7 mouse cellular contexts compared by ENCODE assay signal in the genomic region with DNA sequence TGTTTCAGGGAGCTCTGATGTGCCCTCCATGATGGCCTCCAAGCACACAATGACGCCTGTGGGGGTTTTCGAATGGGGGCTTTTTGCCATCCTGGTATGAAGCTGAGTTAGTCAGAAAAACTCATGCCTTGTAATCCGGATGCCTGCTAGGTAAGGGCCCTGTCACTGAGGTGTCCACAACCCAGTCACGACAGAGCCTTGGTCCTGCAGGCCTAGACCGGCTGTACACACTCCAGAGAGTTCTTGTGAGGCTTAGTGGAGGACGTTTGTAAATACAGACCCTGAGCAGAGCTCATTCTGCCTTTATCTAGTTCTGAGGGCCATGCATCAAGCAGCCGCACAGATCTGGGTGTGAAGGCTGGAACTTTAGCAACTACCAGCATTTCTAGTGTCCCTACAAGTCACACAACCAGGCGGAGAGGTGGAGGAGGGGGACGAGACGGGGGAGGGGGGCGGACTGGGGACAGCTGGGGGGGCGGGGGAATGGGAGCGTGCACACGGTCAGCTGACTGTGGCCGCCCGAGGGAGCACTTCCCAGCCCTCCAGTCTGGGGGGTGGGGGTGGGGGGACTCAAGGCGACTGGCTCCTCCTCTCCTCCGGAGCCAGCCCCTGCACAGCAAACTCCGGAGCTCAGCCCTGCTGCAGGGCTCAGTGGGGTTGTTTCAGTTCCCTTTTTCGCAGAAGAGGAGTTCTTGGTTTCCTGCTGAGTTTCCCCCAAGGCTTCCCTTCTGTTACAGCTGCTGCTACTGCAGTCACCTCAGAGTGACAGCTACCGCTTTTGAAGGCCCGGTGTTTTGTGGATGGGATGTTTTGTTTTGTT. TPM values are rescaled to one million over a fixed set of nuclear protein-coding genes. Genes with fewer than 3 reads are reported as not detected.
A peak's percentile ranks its signal among the peaks of the same experiment; 100 is the strongest.
DNase-seq lines count a peak whose midpoint lies in the region; ATAC-seq and TF ChIP-seq lines count a peak whose summit lies in the region.

No protein-coding gene starts in this region.

- no peaks in the 10 kb centered on the region for H3K9me3 ChIP-seq in limb, embryonic 11.5 days (ENCODE audit: control insufficient read depth, low read length)
- H3K9me3 ChIP-seq in midbrain, embryonic 12.5 days, result no peaks in the 10 kb centered on the region

- H3K27me3 ChIP-seq in limb, embryonic 11.5 days (ENCODE audit: control insufficient read depth, insufficient read depth, low read length), result no peaks in the 10 kb centered on the region
- no peaks in the 10 kb centered on the region for H3K27me3 ChIP-seq in midbrain, embryonic 12.5 days
- H3K27me3 ChIP-seq in small intestine, adult 2 months (ENCODE audit: control insufficient read depth, insufficient read depth, low read length), result no peaks in the 10 kb centered on the region

- peak; percentile 87 for ATAC-seq in limb, embryonic 11.5 days (ENCODE audit: insufficient number of reproducible peaks, low FRiP score, low TSS enrichment, low read depth)
- ATAC-seq in midbrain, embryonic 12.5 days (ENCODE audit: low FRiP score, low read depth), result peak; percentile 94

- H3K4me1 ChIP-seq in limb, embryonic 11.5 days (ENCODE audit: control insufficient read depth, insufficient read depth, low read length), result no peaks in the 10 kb centered on the region
- peaks cover 12% of the 10 kb centered on the region for H3K4me1 ChIP-seq in midbrain, embryonic 12.5 days
- H3K4me1 ChIP-seq in small intestine, adult 2 months (ENCODE audit: control insufficient read depth, insufficient read depth, insufficient read length, low read length), result peaks cover 3% of the 10 kb centered on the region; the same call in 1 of the 2 replicates

- H3K9ac ChIP-seq in limb, embryonic 11.5 days (ENCODE audit: low read length), result peak overlapping the region; percentile 41
- H3K9ac ChIP-seq in midbrain, embryonic 12.5 days (replicated peaks), result peak overlapping the region; percentile 31; the same call in 1 of the 2 replicates

- no peak overlapping the region for H3K4me3 ChIP-seq in limb, embryonic 11.5 days (ENCODE audit: low read depth, low read length)
- H3K4me3 ChIP-seq in midbrain, embryonic 12.5 days, result peak overlapping the region; percentile 24; the same call in 1 of the 2 replicates
- no peak overlapping the region for H3K4me3 ChIP-seq in small intestine, adult 2 months (ENCODE audit: low read depth, low read length)

- H3K36me3 ChIP-seq in limb, embryonic 11.5 days (ENCODE audit: control insufficient read depth, insufficient read depth, low read length), result no peaks in the 10 kb centered on the region
- H3K36me3 ChIP-seq in midbrain, embryonic 12.5 days, result no peaks in the 10 kb centered on the region
- no peaks in the 10 kb centered on the region for H3K36me3 ChIP-seq in small intestine, adult 2 months (ENCODE audit: control insufficient read depth, insufficient read depth, low read length)

- WGBS in limb, embryonic 11.5 days, result 9% methylated on average over 19 of the region's 22 CpGs
- WGBS in midbrain, embryonic 12.5 days, result 7% methylated on average over 19 of the region's 22 CpGs
- WGBS in small intestine, adult 2 months, result 18% methylated on average over 20 of the region's 22 CpGs

- peak overlapping the region; percentile 32 for H3K4me2 ChIP-seq in limb, embryonic 11.5 days (ENCODE audit: low read depth, severe bottlenecking)
- H3K4me2 ChIP-seq in midbrain, embryonic 12.5 days (replicated peaks), result peak overlapping the region; percentile 49

- no peak for TF ChIP-seq CTCF in small intestine, adult 2 months (IDR thresholded peaks at IDR 0.05; ENCODE audit: extremely low read depth, insufficient read length, insufficient replicate concordance, low read depth, low read length)

- H3K27ac ChIP-seq in limb, embryonic 11.5 days (replicated peaks; ENCODE audit: low read depth, low read length), result peak overlapping the region; percentile 82
- H3K27ac ChIP-seq in midbrain, embryonic 12.5 days (replicated peaks), result peak overlapping the region; percentile 73
- peak overlapping the region; percentile 78 for H3K27ac ChIP-seq in small intestine, adult 2 months (ENCODE audit: insufficient read depth, low read depth, low read length)

- peak; percentile 50; the same call in 1 of the 2 replicates for TF ChIP-seq POLR2A in small intestine, adult 2 months (IDR thresholded peaks at IDR 0.05; ENCODE audit: low read depth, low read length)

- DNase-seq in T-cell, adult 2 months (ENCODE audit: low spot score), result peak; percentile 65
- peak; percentile 49 to 64 for DNase-seq in cerebellum, postnatal 14 days
- peak; percentile 73 for DNase-seq in gastrocnemius, postnatal 10 days
- peak; percentile 30 for DNase-seq in hindlimb bud, embryonic 11.5 days (ENCODE audit: extremely low spot score, low read depth, low spot score)
- peak; percentile 86 for DNase-seq in limb, embryonic 11.5 days (ENCODE audit: low spot score)

RNA-seq across cellular contexts. Expression of a gene that starts 19.0 kb away (rescaled TPM):
- total RNA-seq in gastrocnemius, postnatal 10 days (2021), result not detected
- polyA plus RNA-seq in limb, embryonic 11.5 days (2014; fragmentation: Nextera tagmentation; extraction: Ambion mirVana), result not detected in 2 replicates
- not detected in 2 replicates for polyA plus RNA-seq in midbrain, embryonic 12.5 days (2016; fragmentation: Nextera tagmentation; extraction: Ambion mirVana)
- not detected in 2 replicates for polyA plus RNA-seq in small intestine, adult 2 months (2012; rRNA removed)

Comparison
In these comparisons a context has a peak if more than half of its experiments do, and no peak if none do; other contexts are left out.
1. DNase-seq: peak in every context shown above with its lines; median percentile 86 in limb, embryonic 11.5 days; 73 in gastrocnemius, postnatal 10 days; 65 in T-cell, adult 2 months; 56 in cerebellum, postnatal 14 days; 30 in hindlimb bud, embryonic 11.5 days.